Mouse (Mus musculus): ENCODE measurements around the gene Raver1. TPM values are rescaled to one million over a fixed set of nuclear protein-coding genes. Genes with fewer than 3 reads are reported as not detected.
"Not testable (repeated sequence)": the region's sequence is repeated elsewhere in the genome, so short reads cannot be mapped to it uniquely, and the experiment has no call there.

Raver1 gene
- total RNA-seq, 2 experiments from 2014 or later: 38.6 to 39.4 TPM

DNA sequence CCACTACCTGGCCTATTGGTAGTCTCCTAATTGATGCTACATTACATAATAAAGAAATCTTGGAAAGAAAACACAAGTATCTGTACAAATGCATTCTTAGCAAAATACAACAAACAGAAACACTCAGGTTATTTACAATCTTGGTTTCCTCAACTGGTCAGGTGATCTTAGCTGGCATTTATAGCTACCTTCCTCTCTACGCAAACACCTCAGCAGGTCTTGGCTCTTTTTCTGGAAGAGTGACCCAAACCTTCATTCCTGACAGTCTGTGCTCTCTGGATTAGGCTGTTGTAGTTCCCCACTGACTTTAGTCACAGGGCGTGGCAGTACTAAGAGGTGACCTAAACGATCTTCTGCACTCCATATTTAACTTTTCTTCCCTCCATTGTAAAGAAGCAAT lies 46.6 kb downstream of the Raver1 start:
- intact Hi-C loops (cut with DNase I): no loop called here
- DNase-seq: no peak

DNA sequence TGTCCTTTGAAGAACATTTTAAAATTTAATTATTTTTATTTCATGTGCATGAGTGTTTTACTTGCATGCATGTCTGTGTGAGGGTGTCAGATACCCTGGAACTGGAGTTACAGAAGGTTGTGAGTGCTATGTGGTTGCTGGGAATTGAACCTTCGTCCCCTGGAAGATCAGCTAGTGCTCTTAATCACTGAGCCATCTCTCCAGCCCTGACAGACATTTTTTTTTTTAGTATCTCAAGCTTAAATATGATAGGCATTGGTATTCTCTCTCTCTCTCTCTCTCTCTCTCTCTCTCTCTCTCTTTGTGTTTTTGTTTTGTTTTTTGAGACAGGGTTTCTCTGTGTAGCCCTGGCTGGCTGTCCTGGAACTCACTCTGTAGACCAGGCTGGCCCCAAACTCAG lies 47.0 kb downstream of the Raver1 start:
- DNase-seq; intact Hi-C loops (cut with DNase I): not testable (repeated sequence)

DNA sequence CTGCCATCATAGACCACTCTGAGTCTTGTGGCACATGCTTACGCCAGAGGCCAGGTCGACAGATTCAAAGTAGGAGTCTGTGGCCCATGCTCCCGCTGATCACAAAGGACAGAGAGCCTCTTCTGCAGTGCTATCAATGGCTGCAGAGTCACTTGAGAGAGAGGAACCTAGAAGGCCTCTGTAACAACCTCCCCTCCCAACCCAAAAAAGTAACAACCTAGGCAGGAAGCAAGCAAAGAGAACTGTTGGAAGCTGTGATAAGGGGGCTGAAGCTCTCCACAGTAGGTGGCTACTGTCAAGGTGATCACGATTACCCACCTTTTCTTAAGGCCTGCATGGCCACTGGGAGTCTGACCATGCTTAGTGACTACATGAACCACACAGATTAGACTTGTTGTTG lies 48.2 kb downstream of the Raver1 start:
- intact Hi-C loops (cut with DNase I): no loop called here
- DNase-seq: no peak

DNA sequence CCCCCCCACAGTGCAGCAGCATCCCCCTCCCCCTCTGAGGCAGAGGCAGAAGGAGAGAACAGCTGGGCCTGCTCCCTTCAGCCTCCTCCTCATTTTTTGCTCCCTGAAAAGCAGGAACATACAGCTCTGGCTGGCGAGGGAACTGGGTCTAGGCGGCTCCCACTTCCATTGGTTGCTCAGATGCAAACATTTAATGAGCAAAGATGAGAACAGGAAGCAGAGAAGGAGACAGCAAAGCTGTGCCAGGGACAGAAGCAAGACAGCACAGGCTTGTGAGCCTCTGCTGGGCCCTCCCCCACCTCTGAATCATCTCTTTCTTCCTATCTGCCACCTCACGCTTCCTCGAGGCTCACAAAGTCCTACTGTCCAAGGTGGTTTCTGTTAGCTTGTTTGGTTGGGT lies 50.5 kb downstream of the Raver1 start:
- intact Hi-C loops (cut with DNase I): no loop called here
- DNase-seq: no peak

GRCm38 (mm10) chr9:21039779-21040178 lies 52.0 kb downstream of the Raver1 start:
- DNase-seq: no peak
- intact Hi-C loops (cut with DNase I): loop anchor here (5.0 kb wide), 1 partner anchor 48 kb away; no protein-coding TSS in a partner anchor

GRCm38 (mm10) chr9:21037481-21037891 lies 54.3 kb downstream of the Raver1 start:
- peak; percentile 73 to 82 for DNase-seq

GRCm38 (mm10) chr9:21036666-21037065 lies 55.1 kb downstream of the Raver1 start:
- intact Hi-C loops (cut with DNase I): loop anchor here (5.0 kb wide), 1 partner anchor 51 kb away; no protein-coding TSS in a partner anchor
- no peak for DNase-seq

More at GRCm38 (mm10) chr9:21037481-21037891, 54.3 kb downstream of the Raver1 start:
- intact Hi-C loops (cut with DNase I): loop anchor here (5.0 kb wide), 1 partner anchor 50 kb away; no protein-coding TSS in a partner anchor

DNA sequence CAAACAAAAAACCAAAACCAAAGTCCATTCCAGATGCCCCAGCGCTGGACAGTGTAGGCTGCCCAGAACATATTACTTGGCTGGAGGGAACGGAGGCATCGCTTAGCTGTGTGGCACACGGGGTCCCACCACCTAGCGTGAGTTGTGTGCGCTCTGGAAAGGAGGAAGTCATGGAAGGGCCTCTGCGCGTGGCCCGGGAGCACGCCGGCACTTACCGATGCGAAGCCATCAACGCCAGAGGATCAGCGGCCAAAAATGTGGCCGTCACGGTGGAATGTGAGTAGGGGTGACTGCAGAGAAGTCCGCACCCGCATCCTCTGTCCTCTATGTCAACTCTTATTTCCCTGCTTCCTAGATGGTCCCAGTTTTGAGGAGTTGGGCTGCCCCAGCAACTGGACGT lies 55.6 kb downstream of the Raver1 start:
- no peak for DNase-seq
- intact Hi-C loops (cut with DNase I): loop anchor here (5.0 kb wide), 1 partner anchor 51 kb away; no protein-coding TSS in a partner anchor

DNA sequence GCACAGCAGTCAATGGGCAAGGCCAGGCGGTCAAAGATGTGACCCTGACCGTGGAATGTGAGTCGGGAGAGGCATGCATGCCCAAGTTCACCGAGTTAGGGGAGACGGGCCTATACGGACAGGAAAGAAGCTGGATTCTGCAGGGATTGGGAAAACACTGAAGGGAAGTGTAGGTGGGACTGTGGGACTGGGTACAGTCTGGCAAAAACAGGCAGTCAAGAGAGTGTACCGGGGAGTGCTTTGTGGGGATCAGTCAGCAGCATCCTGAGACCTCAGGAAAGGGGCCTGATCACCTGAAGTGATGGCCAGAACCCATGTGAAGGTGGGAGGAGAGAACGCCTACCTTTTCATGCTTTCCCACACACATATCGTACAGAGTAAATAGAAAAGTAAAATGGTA lies 56.2 kb downstream of the Raver1 start:
- DNase-seq: no peak
- intact Hi-C loops (cut with DNase I): loop anchor here (5.0 kb wide), 1 partner anchor 52 kb away; no protein-coding TSS in a partner anchor

DNA sequence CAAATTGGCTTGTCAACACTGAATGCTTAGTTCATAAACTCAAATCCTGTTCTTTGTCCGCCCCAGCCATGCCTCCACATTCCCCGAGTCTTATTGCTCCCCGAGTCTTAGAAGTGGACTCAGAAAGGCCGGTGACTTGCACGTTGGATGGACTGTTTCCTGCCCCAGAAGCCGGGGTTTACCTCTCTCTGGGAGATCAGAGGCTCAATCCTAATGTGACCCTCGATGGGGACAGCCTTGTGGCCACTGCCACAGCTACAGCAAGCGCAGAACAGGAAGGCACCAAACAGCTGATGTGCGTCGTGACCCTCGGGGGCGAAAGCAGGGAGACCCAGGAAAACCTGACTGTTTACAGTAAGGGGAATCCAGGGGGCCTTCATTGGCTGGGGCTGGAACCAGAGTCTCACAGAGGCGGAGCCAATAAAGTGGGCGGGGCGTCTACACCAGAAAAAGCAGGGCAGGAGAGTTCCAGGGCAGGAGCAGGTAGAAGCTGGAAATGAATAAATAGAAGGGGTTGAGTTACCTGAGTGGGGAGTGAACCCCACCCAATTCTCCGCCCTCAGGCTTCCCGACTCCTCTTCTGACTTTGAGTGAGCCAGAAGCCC lies 57.2 kb downstream of the Raver1 start:
- no peak for DNase-seq
- intact Hi-C loops (cut with DNase I): loop anchor here (5.0 kb wide), 1 partner anchor 53 kb away; no protein-coding TSS in a partner anchor

DNA sequence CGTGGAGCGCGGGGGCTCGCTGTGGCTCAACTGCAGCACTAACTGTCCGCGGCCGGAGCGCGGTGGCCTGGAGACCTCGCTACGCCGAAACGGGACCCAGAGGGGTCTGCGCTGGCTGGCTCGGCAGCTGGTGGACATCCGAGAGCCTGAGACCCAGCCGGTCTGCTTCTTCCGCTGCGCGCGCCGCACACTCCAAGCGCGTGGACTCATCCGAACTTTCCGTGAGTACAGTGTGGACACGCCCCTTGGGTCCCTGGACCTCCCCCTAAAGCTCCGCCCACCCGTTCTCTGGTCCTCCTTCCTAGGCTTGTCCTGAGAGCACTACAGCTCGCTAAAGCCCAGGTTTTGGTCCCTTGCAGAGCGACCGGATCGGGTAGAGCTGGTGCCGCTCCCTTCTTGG lies 58.7 kb downstream of the Raver1 start:
- intact Hi-C loops (cut with DNase I): no loop called here
- peak; percentile 85 to 90 for DNase-seq

DNA sequence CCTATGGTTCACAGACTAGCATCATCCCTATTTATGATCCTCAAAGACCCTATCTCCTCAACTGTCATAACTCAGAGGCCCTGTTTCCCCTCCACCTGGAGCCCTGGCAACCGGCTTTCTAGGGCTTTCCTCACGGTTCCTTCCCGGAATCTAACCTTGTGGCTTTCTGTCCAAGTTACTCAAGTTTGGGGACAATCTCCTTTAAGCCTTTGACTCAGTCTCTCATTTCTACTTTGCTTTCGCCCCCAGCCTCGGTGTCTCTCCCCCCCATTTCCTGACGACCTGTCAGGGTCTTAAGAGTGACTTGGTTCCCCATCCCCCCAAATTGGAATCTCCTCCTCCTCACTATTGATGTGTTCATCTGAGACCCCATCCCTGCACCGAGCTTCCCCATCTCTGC lies 59.3 kb downstream of the Raver1 start:
- DNase-seq: no peak
- intact Hi-C loops (cut with DNase I): no loop called here

- DNase-seq: no peak
- intact Hi-C loops (cut with DNase I): loop anchor here (2.0 kb wide), 2 partner anchors 41 to 105 kb away; partner anchors contain the start of genes Fdx1l and Gm49373
Measured at GRCm38 (mm10) chr9:21031896-21032351, 59.9 kb downstream of the Raver1 start, which contains the start of gene Icam5. Gene Icam5 (plus strand): TSS chr9:21032073.

GRCm38 (mm10) chr9:21031251-21031895 lies 60.4 kb downstream of the Raver1 start:
- intact Hi-C loops (cut with DNase I): loop anchor here (2.0 kb wide), 2 partner anchors 41 to 105 kb away; partner anchors contain the start of genes Fdx1l and Gm49373
- DNase-seq: peak; percentile 65 to 77

GRCm38 (mm10) chr9:21030781-21031250 lies 61.0 kb downstream of the Raver1 start:
- intact Hi-C loops (cut with DNase I): loop anchor here (2.0 kb wide), 2 partner anchors 42 to 106 kb away; partner anchors contain the start of genes Fdx1l and Gm49373
- peak; percentile 90 for DNase-seq

DNA sequence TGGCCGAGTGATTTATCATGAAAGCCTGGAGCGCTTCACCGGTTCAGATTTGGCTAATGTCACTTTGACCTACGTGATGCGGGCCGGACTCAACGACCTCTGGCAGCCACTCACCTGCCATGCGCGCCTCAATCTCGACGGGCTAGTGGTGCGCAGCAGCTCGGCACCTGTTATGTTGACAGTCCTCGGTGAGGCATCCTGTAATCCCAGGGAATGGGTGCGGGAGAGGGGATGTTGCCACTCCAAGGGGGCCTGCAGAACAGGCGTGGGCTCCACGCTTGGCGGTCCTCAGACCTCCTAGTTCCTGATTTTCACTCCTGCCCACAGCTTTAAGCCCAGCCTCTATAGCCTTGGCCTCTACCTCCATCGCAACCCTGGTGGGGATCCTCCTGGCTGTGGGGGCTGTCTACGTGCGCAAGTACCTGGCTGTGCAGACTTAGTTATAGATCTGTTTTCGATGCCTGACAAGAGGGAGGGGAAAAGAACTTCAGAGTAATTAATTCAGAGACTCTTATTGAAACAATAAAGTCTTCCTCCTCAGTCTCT lies 61.7 kb downstream of the Raver1 start:
- intact Hi-C loops (cut with DNase I): loop anchor here (2.0 kb wide), 2 partner anchors 43 to 107 kb away; partner anchors contain the start of genes Fdx1l and Gm49373
- DNase-seq: no peak

DNA sequence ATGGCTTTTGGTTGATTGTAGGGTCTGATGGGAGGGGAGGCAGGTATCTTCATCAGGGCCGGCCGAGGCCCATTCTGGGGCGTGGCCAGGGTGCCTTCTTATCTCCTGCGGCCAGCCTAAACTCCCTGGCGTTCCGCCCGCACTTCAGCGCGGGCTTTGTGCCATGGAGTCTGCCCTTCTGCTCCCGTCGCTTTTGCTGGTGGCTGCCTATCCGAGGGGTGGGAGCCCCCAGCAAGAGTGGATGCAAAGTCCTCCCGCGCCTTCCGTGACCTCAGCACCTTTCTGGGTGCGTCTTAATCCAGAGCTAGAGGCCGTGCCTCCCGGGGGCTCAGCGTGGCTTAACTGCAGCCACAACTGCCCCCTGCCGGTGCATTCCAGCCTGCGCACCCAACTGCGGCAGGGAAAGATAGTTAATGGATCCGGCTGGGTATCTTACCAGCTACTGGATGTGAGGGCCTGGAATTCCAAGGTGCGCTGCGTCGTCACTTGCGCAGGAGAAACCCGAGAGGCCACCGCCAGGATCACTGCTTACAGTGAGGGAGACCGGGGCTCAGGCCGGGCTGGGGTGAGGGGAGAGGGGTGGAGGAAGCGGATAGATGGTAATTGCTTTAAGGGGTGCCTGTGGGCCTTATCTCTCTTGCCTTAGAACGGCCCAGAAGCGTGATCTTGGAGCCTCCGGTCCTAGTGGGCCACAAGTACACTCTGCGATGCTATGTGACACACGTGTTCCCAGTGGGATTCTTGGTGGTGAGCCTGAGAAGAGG lies 62.3 kb downstream of the Raver1 start, which contains the start of gene Icam4:
Icam4 (plus strand) TSS at position 83 of the 764 bp plus-strand sequence.
- intact Hi-C loops (cut with DNase I): loop anchor here (2.0 kb wide), 3 partner anchors 27 to 107 kb away; partner anchors contain the start of genes Fdx1l, Gm49373 and Mrpl4
- peak; percentile 87 to 89 for DNase-seq

GRCm38 (mm10) chr9:21028560-21029110 lies 63.2 kb downstream of the Raver1 start:
- intact Hi-C loops (cut with DNase I): loop anchor here (2.0 kb wide), 1 partner anchor 26 kb away; the partner anchor contains the start of gene Mrpl4
- DNase-seq: no peak

- no peak for DNase-seq
- intact Hi-C loops (cut with DNase I): loop anchor here (2.0 kb wide), 1 partner anchor 25 kb away; the partner anchor contains the start of gene Mrpl4
Measured at GRCm38 (mm10) chr9:21027774-21028290, 64.0 kb downstream of the Raver1 start.

Data from heart, postnatal 10 days (tissue).